Mouse (Mus musculus): ENCODE measurements around the gene Agmo. TPM values are rescaled to one million over a fixed set of nuclear protein-coding genes. Genes with fewer than 3 reads are reported as not detected.

The Agmo gene
- total RNA-seq, 1 experiment, result not detected

DNA sequence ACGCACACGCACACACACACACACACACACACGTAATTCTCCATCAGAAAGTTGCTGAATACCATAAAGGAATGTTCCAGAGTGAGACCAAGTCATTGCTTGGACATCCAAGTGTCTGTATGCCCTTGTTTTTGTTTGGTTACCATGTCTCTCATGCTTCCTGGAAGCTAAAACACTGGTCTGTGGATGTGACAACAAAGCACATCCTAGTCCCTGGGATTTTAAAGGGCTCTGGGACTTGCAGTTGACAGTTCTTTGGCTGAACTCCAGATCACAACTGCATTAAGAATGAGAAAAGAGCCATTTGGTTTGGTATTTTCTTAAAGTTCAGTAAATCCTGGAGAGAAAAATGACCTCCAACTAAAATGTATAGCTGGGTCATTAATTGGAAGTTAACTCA is 22.2 kb downstream of the Agmo start:
- Histone ChIP-seq H3K27ac (ENCODE audit: insufficient read depth, low read depth, low read length, poor library complexity, severe bottlenecking) (no peak overlapping the region), H3K9me3 (ENCODE audit: control insufficient read depth, insufficient read depth, low read depth, low read length) (no peaks in the 10 kb centered on the region), H3K4me1 (ENCODE audit: control insufficient read depth in 2 of 2, insufficient read depth in 2 of 2, low read length in 2 of 2, poor library complexity in 1 of 2) (no peaks in the 10 kb centered on the region), H3K4me3 (ENCODE audit: insufficient read depth in 1 of 2, low read depth in 1 of 2, low read length in 2 of 2, poor library complexity in 1 of 2, severe bottlenecking in 1 of 2) (no peak overlapping the region), H3K9ac (ENCODE audit: insufficient read depth, low read depth, low read length, poor library complexity, severe bottlenecking) (no peak overlapping the region), H3K36me3 (ENCODE audit: control insufficient read depth, insufficient read depth, low read length, poor library complexity, severe bottlenecking) (no peaks in the 10 kb centered on the region)
- in situ Hi-C loops (cut with MboI; ENCODE audit: low sequenced_read_pairs in 2 of 2, unreplicated experiment in 2 of 2), result no loop called here
- no peak for DNase-seq (ENCODE audit: low read depth, low spot score)
- no peak for TF ChIP-seq HCFC1 (IDR thresholded peaks at IDR 0.05; ENCODE audit: borderline replicate concordance, insufficient read depth, low read length)
- TF ChIP-seq ZNF384 (IDR thresholded peaks at IDR 0.05; ENCODE audit: low read depth, low read length), result no peak
- no peak for TF ChIP-seq CHD2 (IDR thresholded peaks at IDR 0.05; ENCODE audit: low read depth, low read length)
- no peak for TF ChIP-seq ZC3H11A (IDR thresholded peaks at IDR 0.05; ENCODE audit: borderline replicate concordance, low read depth, low read length)
- TF ChIP-seq MAFK (IDR thresholded peaks at IDR 0.05; ENCODE audit: insufficient read depth, low read depth, low read length), result no peak

- Histone ChIP-seq H3K9me3 (ENCODE audit: control insufficient read depth, insufficient read depth, low read depth, low read length) (no peaks in the 10 kb centered on the region), H3K27ac (ENCODE audit: insufficient read depth, low read depth, low read length, poor library complexity, severe bottlenecking) (no peak overlapping the region), H3K4me1 (ENCODE audit: control insufficient read depth in 2 of 2, insufficient read depth in 2 of 2, low read length in 2 of 2, poor library complexity in 1 of 2) (peaks cover 0 to under 1% of the 10 kb centered on the region in 2 experiments; a peak in 2 of 4 replicates), H3K9ac (ENCODE audit: insufficient read depth, low read depth, low read length, poor library complexity, severe bottlenecking) (no peak overlapping the region), H3K36me3 (ENCODE audit: control insufficient read depth, insufficient read depth, low read length, poor library complexity, severe bottlenecking) (no peaks in the 10 kb centered on the region), H3K4me3 (ENCODE audit: insufficient read depth in 1 of 2, low read depth in 1 of 2, low read length in 2 of 2, poor library complexity in 1 of 2, severe bottlenecking in 1 of 2) (no peak overlapping the region)
- TF ChIP-seq HCFC1 (IDR thresholded peaks at IDR 0.05; ENCODE audit: borderline replicate concordance, insufficient read depth, low read length) (no peak), ZNF384 (IDR thresholded peaks at IDR 0.05; ENCODE audit: low read depth, low read length) (no peak)
- in situ Hi-C loops (cut with MboI; ENCODE audit: low sequenced_read_pairs in 2 of 2, unreplicated experiment in 2 of 2), result no loop called here
- DNase-seq (ENCODE audit: low read depth, low spot score), result no peak
Measured at GRCm38 (mm10) chr12:37268636-37269152, 27.3 kb downstream of the Agmo start.

- Histone ChIP-seq H3K9me3 (ENCODE audit: control insufficient read depth, insufficient read depth, low read depth, low read length) (no peaks in the 10 kb centered on the region), H3K9ac (ENCODE audit: insufficient read depth, low read depth, low read length, poor library complexity, severe bottlenecking) (no peak overlapping the region), H3K27ac (ENCODE audit: insufficient read depth, low read depth, low read length, poor library complexity, severe bottlenecking) (no peak overlapping the region), H3K36me3 (ENCODE audit: control insufficient read depth, insufficient read depth, low read length, poor library complexity, severe bottlenecking) (no peaks in the 10 kb centered on the region), H3K4me1 (ENCODE audit: control insufficient read depth in 2 of 2, insufficient read depth in 2 of 2, low read length in 2 of 2, poor library complexity in 1 of 2) (peaks cover 0 to 7% of the 10 kb centered on the region in 2 experiments; a peak in 2 of 4 replicates), H3K4me3 (ENCODE audit: insufficient read depth in 1 of 2, low read depth in 1 of 2, low read length in 2 of 2, poor library complexity in 1 of 2, severe bottlenecking in 1 of 2) (no peak overlapping the region)
- TF ChIP-seq ZNF384 (IDR thresholded peaks at IDR 0.05; ENCODE audit: low read depth, low read length) (no peak), HCFC1 (IDR thresholded peaks at IDR 0.05; ENCODE audit: borderline replicate concordance, insufficient read depth, low read length) (no peak), CHD2 (IDR thresholded peaks at IDR 0.05; ENCODE audit: low read depth, low read length) (no peak), MAFK (IDR thresholded peaks at IDR 0.05; ENCODE audit: insufficient read depth, low read depth, low read length) (no peak), ZC3H11A (IDR thresholded peaks at IDR 0.05; ENCODE audit: borderline replicate concordance, low read depth, low read length) (no peak)
- in situ Hi-C loops (cut with MboI; ENCODE audit: low sequenced_read_pairs in 2 of 2, unreplicated experiment in 2 of 2), result no loop called here
- DNase-seq (ENCODE audit: low read depth, low spot score), result no peak
Measured at GRCm38 (mm10) chr12:37272660-37273059, 31.2 kb downstream of the Agmo start.

- Histone ChIP-seq H3K36me3 (ENCODE audit: control insufficient read depth, insufficient read depth, low read length, poor library complexity, severe bottlenecking) (no peaks in the 10 kb centered on the region), H3K9ac (ENCODE audit: insufficient read depth, low read depth, low read length, poor library complexity, severe bottlenecking) (no peak overlapping the region), H3K4me3 (ENCODE audit: insufficient read depth in 1 of 2, low read depth in 1 of 2, low read length in 2 of 2, poor library complexity in 1 of 2, severe bottlenecking in 1 of 2) (no peak overlapping the region), H3K27ac (ENCODE audit: insufficient read depth, low read depth, low read length, poor library complexity, severe bottlenecking) (no peak overlapping the region), H3K4me1 (ENCODE audit: control insufficient read depth in 2 of 2, insufficient read depth in 2 of 2, low read length in 2 of 2, poor library complexity in 1 of 2) (peaks cover 0 to 7% of the 10 kb centered on the region in 2 experiments; a peak in 2 of 4 replicates), H3K9me3 (ENCODE audit: control insufficient read depth, insufficient read depth, low read depth, low read length) (no peaks in the 10 kb centered on the region)
- DNase-seq (ENCODE audit: low read depth, low spot score), result no peak
- in situ Hi-C loops (cut with MboI; ENCODE audit: low sequenced_read_pairs in 2 of 2, unreplicated experiment in 2 of 2), result no loop called here
- TF ChIP-seq CHD2 (IDR thresholded peaks at IDR 0.05; ENCODE audit: low read depth, low read length), result no peak
- no peak for TF ChIP-seq ZC3H11A (IDR thresholded peaks at IDR 0.05; ENCODE audit: borderline replicate concordance, low read depth, low read length)
- no peak for TF ChIP-seq MAFK (IDR thresholded peaks at IDR 0.05; ENCODE audit: insufficient read depth, low read depth, low read length)
- TF ChIP-seq ZNF384 (IDR thresholded peaks at IDR 0.05; ENCODE audit: low read depth, low read length), result no peak
- no peak for TF ChIP-seq HCFC1 (IDR thresholded peaks at IDR 0.05; ENCODE audit: borderline replicate concordance, insufficient read depth, low read length)
Measured at GRCm38 (mm10) chr12:37273964-37274657, 32.7 kb downstream of the Agmo start.

All from ES-E14 (cell line).